In the genomic region with DNA sequence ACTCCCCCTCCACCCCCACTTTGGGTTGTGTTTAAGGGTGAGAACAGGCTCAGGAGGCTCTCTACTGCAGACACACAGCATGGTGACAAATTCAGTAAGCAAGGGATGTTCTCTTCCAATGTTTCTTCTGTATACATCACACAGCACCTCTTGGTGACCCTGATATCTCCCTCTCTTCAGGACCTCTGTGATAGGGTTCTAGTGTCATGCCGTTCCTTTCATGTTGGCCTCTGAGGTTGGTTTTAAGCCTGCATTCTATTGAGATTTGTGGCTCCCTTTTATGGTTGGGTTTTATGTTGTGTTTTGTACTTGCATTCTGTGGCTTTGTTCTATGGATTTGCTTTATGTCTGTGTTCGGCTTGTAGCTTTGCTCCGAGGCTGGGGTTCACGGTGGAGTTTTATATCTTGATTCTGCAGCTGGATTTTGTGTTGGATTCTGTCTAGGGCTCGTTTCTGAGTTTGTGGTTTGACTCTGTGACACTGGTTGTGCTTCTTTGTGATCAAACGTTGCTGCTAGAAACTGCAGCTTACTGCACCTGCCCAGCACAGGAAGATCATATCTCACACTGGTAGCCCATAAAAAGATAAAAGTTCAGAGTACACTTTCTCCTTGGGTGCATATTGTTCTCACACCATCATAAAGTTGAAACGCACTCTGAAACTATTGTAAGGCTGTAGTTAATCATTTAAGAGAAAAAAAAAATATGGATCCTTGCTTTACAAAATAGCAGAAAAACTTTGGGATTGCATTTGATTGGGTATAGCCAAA, we compare ENCODE assay signal across 19 mouse cellular contexts.
"Had no signal": no experiment of that assay in that cellular context is flagged by ENCODE, and none has a peak within 500 bp of the region (broad histone marks: within the 10 kb centered on the region; RNA-seq: fewer than 3 reads in every experiment).

No protein-coding gene starts in this region.

- DNase-seq: kidney, adult 2 months; kidney, postnatal 25 days; layer of hippocampus, adult 9-11 months; left cerebral cortex, postnatal 4 days; lung, adult 2 months; lung, postnatal 14 days; lung, postnatal 4 days; thymus, adult 2 months had no signal

- H3K27me3 ChIP-seq: limb, embryonic 12.5 days; limb, embryonic 15.5 days; liver, embryonic 12.5 days; liver, embryonic 15.5 days; midbrain, embryonic 12.5 days had no signal

- ATAC-seq: inflammation-experienced regulatory T-cells, adult 6 months; liver, embryonic 12.5 days; midbrain, embryonic 16.5 days had no signal

- H3K9ac ChIP-seq: limb, embryonic 12.5 days; limb, embryonic 15.5 days; liver, embryonic 12.5 days; liver, embryonic 15.5 days; midbrain, embryonic 12.5 days had no signal

- H3K4me3 ChIP-seq: layer of hippocampus, adult 2 months; limb, embryonic 12.5 days; limb, embryonic 15.5 days; liver, embryonic 12.5 days; liver, embryonic 15.5 days; midbrain, embryonic 12.5 days; myocyte had no signal

- H3K4me2 ChIP-seq: limb, embryonic 12.5 days; limb, embryonic 15.5 days; liver, embryonic 12.5 days; liver, embryonic 15.5 days; midbrain, embryonic 12.5 days had no signal

- H3K36me3 ChIP-seq: limb, embryonic 12.5 days; limb, embryonic 15.5 days; liver, embryonic 12.5 days; liver, embryonic 15.5 days; midbrain, embryonic 12.5 days had no signal

- H3K4me1 ChIP-seq: limb, embryonic 12.5 days; limb, embryonic 15.5 days; liver, embryonic 12.5 days; liver, embryonic 15.5 days; midbrain, embryonic 12.5 days had no signal

- H3K9me3 ChIP-seq: limb, embryonic 12.5 days; limb, embryonic 15.5 days; liver, embryonic 12.5 days; liver, embryonic 15.5 days; midbrain, embryonic 12.5 days had no signal

- H3K27ac ChIP-seq: kidney, postnatal 0 days; layer of hippocampus, adult 2 months; limb, embryonic 12.5 days; limb, embryonic 15.5 days; liver, embryonic 12.5 days; liver, embryonic 15.5 days; midbrain, embryonic 12.5 days; stomach, postnatal 0 days had no signal
